Mouse (Mus musculus): Measurements from ENCODE around the gene Rab22a. TPM values are rescaled to one million over a fixed set of nuclear protein-coding genes. Genes with fewer than 3 reads are reported as not detected.

Gene Rab22a
- polyA plus RNA-seq (2012; rRNA removed) (2.7 and 3.7 TPM in 2 replicates), polyA plus RNA-seq (2014; fragmentation: Nextera tagmentation; extraction: Ambion mirVana) (13.2 and 15.6 TPM in 2 replicates)

DNA sequence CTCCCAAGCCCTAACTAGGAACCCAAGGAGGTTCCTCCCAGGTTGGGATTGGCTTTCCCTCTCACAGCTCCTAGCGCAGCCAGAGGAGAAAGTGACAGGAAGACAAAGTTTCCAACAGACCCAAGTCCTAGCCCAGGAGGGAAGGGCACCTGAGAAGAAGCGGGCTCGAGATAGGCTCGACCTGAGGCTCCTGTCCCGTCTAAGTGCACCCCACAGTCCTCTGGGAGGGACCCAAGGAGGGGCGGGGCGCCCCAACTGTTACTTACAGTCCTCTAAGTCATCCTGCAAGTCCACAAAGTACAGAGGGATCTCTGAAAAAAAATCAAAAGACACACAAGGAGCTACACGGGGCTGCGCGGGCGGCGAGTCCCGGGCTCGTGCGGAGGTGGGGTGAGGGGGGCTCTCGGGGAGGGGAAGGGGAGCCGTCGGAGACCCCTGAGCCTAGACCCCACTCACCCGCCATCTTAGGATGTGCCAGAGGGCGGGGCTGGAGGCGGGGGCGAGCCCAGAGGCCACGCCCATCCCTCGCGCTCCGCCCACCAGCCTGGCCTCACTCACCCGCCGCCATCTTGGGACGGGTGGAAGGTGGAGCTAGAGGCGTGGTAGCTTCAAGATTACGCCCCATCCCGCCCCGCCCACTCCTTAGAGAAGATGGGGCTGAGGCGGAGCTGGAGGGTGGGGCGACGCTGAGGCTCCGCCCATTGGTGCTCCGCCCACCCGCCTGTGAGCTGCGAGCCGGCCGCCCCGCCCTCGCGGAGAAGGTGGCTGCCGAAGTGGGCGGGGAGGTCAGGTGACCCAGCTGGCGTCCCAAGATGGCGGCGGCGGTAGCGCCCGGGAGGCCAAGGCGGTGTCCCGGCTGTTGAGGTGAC is at the start of gene Rab22a:
Gene Rab22a, plus strand, starts transcription at position 704 of the 869 bp plus-strand sequence.
- Histone ChIP-seq H3K27me3 (ENCODE audit: control insufficient read depth, insufficient read depth, low read length) (no peaks in the 10 kb centered on the region), H3K27ac (peak within 1 kb of the TSS; percentile 70), H3K4me2 (ENCODE audit: low read depth) (peak within 1 kb of the TSS; percentile 82), H3K36me3 (replicated peaks; ENCODE audit: control insufficient read depth, insufficient read depth, low read depth) (peaks cover 7% of the 10 kb centered on the region; the same call in 1 of the 2 replicates), H3K9me3 (ENCODE audit: control insufficient read depth, low read length) (no peaks in the 10 kb centered on the region), H3K4me3 (ENCODE audit: insufficient read depth in 1 of 2, low read depth in 2 of 2, low read length in 2 of 2) (peak within 1 kb of the TSS; percentile 85 to 86), H3K9ac (replicated peaks) (peak within 1 kb of the TSS; percentile 75), H3K4me1 (replicated peaks; ENCODE audit: control insufficient read depth in 2 of 2, insufficient read depth in 2 of 2, low read length in 1 of 2) (peaks cover 26 to 34% of the 10 kb centered on the region in 2 experiments)
- TF ChIP-seq EP300 (IDR thresholded peaks at IDR 0.05; ENCODE audit: low read depth) (no peak), CTCF (IDR thresholded peaks at IDR 0.05; ENCODE audit: low read depth) (no peak)
- ATAC-seq (ENCODE audit: insufficient read depth) (peak; percentile 90), DNase-seq (ENCODE audit: low read depth in 3 of 3, low spot score in 3 of 3) (peak; percentile 96 to 98 (median 97))
- whole genome bisulfite sequencing (ENCODE audit: insufficient replicate concordance) = under 1% methylated on average over 53 of the region's 55 CpGs

DNA sequence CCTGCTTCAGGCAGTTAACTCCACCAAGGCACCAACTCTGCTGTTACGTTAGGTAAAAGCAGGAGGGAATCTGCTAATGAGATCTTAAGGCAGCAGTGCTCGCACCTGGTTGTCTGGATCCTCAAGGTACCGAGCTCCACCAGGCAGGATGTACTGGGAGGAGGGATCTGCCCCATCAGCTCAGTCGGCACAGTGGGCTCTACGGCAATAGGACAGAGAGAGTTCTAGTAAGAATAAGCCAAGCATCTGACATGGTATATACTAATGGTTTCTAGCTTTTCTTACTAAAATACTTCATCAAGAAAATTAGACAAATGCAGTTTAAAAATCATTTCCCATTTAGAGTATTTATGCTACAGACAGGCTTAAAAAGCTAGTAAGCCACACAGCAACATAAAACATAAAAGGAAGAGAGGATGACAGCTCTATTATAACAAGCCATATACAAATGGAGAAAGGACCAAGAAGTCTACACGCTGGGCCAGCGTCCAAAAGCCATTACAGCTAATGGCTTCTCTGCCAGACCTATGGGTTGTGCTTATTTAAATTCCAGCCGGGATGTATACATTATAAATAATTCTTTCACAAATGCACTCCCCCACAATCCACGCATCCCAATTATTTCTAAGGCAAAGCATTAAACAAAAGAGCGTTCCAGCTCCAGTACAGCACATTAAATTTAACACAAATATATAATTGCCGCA is 44.0 kb upstream of the Rab22a start:
- Histone ChIP-seq H3K9me3 (ENCODE audit: control insufficient read depth, low read length) (no peaks in the 10 kb centered on the region), H3K4me3 (ENCODE audit: insufficient read depth in 1 of 2, low read depth in 2 of 2, low read length in 2 of 2) (no peak overlapping the region), H3K36me3 (replicated peaks; ENCODE audit: control insufficient read depth, insufficient read depth, low read depth) (no peaks in the 10 kb centered on the region), H3K4me1 (replicated peaks; ENCODE audit: control insufficient read depth in 2 of 2, insufficient read depth in 2 of 2, low read length in 1 of 2) (peaks cover 0 to 2% of the 10 kb centered on the region in 2 experiments; a peak in 1 of 4 replicates), H3K27ac (no peak overlapping the region), H3K27me3 (ENCODE audit: control insufficient read depth, insufficient read depth, low read length) (no peaks in the 10 kb centered on the region), H3K9ac (replicated peaks) (no peak overlapping the region), H3K4me2 (ENCODE audit: low read depth) (no peak overlapping the region)
- no peak for TF ChIP-seq CTCF (IDR thresholded peaks at IDR 0.05; ENCODE audit: low read depth)
- no peak for TF ChIP-seq EP300 (IDR thresholded peaks at IDR 0.05; ENCODE audit: low read depth)
- ATAC-seq (ENCODE audit: insufficient read depth) = no peak
- DNase-seq (ENCODE audit: low read depth in 3 of 3, low spot score in 3 of 3) = no peak
- WGBS (ENCODE audit: insufficient replicate concordance) = 82% methylated on average over 11 of the region's 11 CpGs

DNA sequence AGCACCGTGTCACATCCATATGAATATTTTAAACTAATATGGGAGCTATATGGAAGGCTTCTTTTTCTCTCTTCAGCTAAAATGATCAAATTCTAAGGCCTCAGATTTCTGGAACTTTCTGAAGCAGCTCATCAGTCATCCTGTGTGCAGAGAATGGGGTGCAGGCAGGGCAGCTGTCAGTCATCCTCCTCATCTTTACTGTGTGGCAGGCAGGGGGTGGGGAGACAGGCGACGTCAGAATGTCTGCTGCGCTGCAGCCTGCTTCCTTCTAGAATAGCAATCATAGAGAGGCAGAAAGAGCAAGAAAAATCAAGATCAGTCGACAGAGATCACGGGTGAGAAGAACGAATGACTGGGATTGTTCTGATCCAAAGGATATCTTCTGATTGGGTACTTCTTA is 43.4 kb upstream of the Rab22a start:
- ATAC-seq (ENCODE audit: insufficient read depth) = no peak
- H3K36me3 ChIP-seq (replicated peaks; ENCODE audit: control insufficient read depth, insufficient read depth, low read depth) = no peaks in the 10 kb centered on the region
- H3K4me1 ChIP-seq (replicated peaks; ENCODE audit: control insufficient read depth in 2 of 2, insufficient read depth in 2 of 2, low read length in 1 of 2) = peaks cover 0 to under 1% of the 10 kb centered on the region in 2 experiments; a peak in 1 of 4 replicates
- no peak overlapping the region for H3K4me3 ChIP-seq (ENCODE audit: insufficient read depth in 1 of 2, low read depth in 2 of 2, low read length in 2 of 2)
- H3K9me3 ChIP-seq (ENCODE audit: control insufficient read depth, low read length) = no peaks in the 10 kb centered on the region
- H3K27me3 ChIP-seq (ENCODE audit: control insufficient read depth, insufficient read depth, low read length) = no peaks in the 10 kb centered on the region
- H3K27ac ChIP-seq = no peak overlapping the region
- H3K4me2 ChIP-seq (ENCODE audit: low read depth) = no peak overlapping the region
- TF ChIP-seq EP300 (IDR thresholded peaks at IDR 0.05; ENCODE audit: low read depth) = no peak
- TF ChIP-seq CTCF (IDR thresholded peaks at IDR 0.05; ENCODE audit: low read depth) = no peak
- no peak overlapping the region for H3K9ac ChIP-seq (replicated peaks)
- DNase-seq (ENCODE audit: low read depth in 3 of 3, low spot score in 3 of 3) = no peak
- WGBS (ENCODE audit: insufficient replicate concordance) = 77% methylated on average over 7 of the region's 7 CpGs

DNA sequence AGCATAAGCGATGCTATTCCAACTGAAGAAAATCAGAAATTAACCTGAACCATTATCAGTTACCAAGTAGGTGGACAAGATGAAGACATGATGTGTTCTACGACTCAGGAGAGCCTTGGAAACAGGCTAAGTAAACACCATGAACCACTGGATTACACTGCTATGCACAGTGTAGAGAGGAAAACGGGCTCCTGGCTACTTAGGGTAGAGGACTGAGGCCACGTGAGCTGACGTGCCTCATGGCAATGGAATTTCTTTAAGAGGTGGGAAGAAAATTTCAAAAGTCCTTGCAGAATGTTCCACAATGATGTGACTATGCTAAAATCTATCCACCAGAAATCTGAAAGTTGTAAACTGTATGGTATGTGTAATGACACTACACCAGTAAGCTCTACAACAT is 40.4 kb upstream of the Rab22a start:
- ATAC-seq (ENCODE audit: insufficient read depth) = no peak

GRCm38 (mm10) chr2:173620645-173621044 is 38.9 kb upstream of the Rab22a start:
- H3K9ac ChIP-seq (replicated peaks) = no peak overlapping the region
- no peaks in the 10 kb centered on the region for H3K9me3 ChIP-seq (ENCODE audit: control insufficient read depth, low read length)
- H3K4me2 ChIP-seq (ENCODE audit: low read depth) = no peak overlapping the region
- H3K27ac ChIP-seq = no peak overlapping the region
- no peaks in the 10 kb centered on the region for H3K36me3 ChIP-seq (replicated peaks; ENCODE audit: control insufficient read depth, insufficient read depth, low read depth)
- no peak overlapping the region for H3K4me3 ChIP-seq (ENCODE audit: insufficient read depth in 1 of 2, low read depth in 2 of 2, low read length in 2 of 2)
- peak; percentile 53 for TF ChIP-seq CTCF (IDR thresholded peaks at IDR 0.05; ENCODE audit: low read depth)
- no peak for TF ChIP-seq EP300 (IDR thresholded peaks at IDR 0.05; ENCODE audit: low read depth)
- WGBS (ENCODE audit: insufficient replicate concordance) = 85% methylated on average over 4 of the region's 4 CpGs
- no peaks in the 10 kb centered on the region for H3K4me1 ChIP-seq (replicated peaks; ENCODE audit: control insufficient read depth in 2 of 2, insufficient read depth in 2 of 2, low read length in 1 of 2)
- H3K27me3 ChIP-seq (ENCODE audit: control insufficient read depth, insufficient read depth, low read length) = no peaks in the 10 kb centered on the region
- ATAC-seq (ENCODE audit: insufficient read depth) = no peak
- no peak for DNase-seq (ENCODE audit: low read depth in 3 of 3, low spot score in 3 of 3)

More for the DNA sequence above, 40.4 kb upstream of the Rab22a start:
- DNase-seq (ENCODE audit: low read depth in 3 of 3, low spot score in 3 of 3) = no peak
- Histone ChIP-seq H3K4me2 (ENCODE audit: low read depth) (no peak overlapping the region), H3K9ac (replicated peaks) (no peak overlapping the region), H3K4me3 (ENCODE audit: insufficient read depth in 1 of 2, low read depth in 2 of 2, low read length in 2 of 2) (no peak overlapping the region), H3K27me3 (ENCODE audit: control insufficient read depth, insufficient read depth, low read length) (no peaks in the 10 kb centered on the region), H3K27ac (no peak overlapping the region), H3K4me1 (replicated peaks; ENCODE audit: control insufficient read depth in 2 of 2, insufficient read depth in 2 of 2, low read length in 1 of 2) (no peaks in the 10 kb centered on the region), H3K36me3 (replicated peaks; ENCODE audit: control insufficient read depth, insufficient read depth, low read depth) (no peaks in the 10 kb centered on the region), H3K9me3 (ENCODE audit: control insufficient read depth, low read length) (no peaks in the 10 kb centered on the region)
- WGBS (ENCODE audit: insufficient replicate concordance) = 64% methylated on average over 5 of the region's 5 CpGs
- TF ChIP-seq EP300 (IDR thresholded peaks at IDR 0.05; ENCODE audit: low read depth) (no peak), CTCF (IDR thresholded peaks at IDR 0.05; ENCODE audit: low read depth) (no peak)
